Mouse (Mus musculus): ENCODE measurements around the gene Pold1. TPM values are rescaled to one million over a fixed set of nuclear protein-coding genes. Genes with fewer than 3 reads are reported as not detected.
A peak's percentile ranks its signal among the peaks of the same experiment; 100 is the strongest.

Pold1 gene
- polyA plus RNA-seq, 1 experiment from 2014 or later: 68.4 TPM

DNA sequence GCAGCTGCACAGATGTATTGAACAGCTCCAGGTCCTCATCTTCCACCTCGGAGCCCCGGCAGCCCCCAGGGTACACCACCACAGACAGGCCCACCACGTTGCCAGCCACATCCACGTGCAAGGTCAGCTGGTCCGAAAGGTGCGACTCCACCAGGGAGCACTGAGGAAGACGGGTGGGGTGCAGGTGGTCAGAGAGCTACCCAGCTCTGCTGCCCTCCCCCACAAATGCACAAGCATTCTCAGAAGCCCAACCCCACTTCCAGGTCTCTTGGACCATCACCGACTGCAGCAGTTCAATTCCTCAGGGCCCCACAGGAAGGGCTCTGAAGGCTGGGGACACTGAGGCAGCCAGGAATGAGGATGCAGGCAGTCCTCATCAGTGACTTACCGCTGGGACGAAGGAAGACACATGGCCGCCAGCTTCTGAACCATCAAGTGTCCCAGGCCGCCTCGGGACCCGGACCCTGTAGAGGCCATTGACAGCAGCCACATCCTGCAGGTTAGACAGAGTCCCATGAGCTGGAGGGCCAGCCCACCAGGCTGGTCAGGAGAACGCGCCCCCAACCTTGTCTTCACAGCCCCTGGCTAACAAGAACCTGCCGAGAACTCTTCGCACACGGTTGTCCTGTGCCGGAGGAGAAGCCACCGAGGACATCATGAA is 56.4 kb downstream of the Pold1 start:
- ATAC-seq (ENCODE audit: low read depth) (no peak), DNase-seq (no peak)
- Histone ChIP-seq H3K9me3 (replicated peaks) (no peaks in the 10 kb centered on the region), H3K27ac (no peak overlapping the region), H3K4me2 (no peak overlapping the region), H3K27me3 (no peaks in the 10 kb centered on the region), H3K4me1 (replicated peaks) (peaks cover 31% of the 10 kb centered on the region), H3K9ac (no peak overlapping the region), H3K4me3 (replicated peaks) (no peak overlapping the region), H3K36me3 (peaks cover 63% of the 10 kb centered on the region)
- WGBS (ENCODE audit: insufficient replicate concordance): 89% methylated on average over 21 of the region's 21 CpGs

DNA sequence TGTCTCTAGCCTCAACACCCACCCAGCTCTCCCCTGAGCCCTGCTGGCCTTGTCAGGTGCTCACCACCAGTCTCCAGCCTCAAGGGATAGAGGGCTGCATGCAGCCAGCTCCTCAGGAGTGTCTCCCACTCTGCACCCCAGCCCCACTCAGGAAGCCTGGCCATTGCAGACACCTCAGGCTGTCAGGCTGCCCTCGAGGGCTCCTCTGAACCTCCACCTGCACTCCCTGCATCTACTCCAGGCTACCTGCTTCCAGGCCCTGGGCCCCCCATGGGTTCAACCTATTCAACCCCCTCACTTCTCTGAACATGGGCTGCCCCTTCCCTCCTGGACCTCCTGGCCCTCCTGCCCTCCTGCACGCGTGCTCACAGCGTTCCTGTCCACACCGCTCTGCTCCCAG is 57.3 kb downstream of the Pold1 start:
- 87% methylated on average over 5 of the region's 5 CpGs for WGBS (ENCODE audit: insufficient replicate concordance)
- Histone ChIP-seq H3K27me3 (no peaks in the 10 kb centered on the region), H3K9me3 (replicated peaks) (no peaks in the 10 kb centered on the region), H3K4me3 (replicated peaks) (no peak overlapping the region), H3K36me3 (peaks cover 63% of the 10 kb centered on the region), H3K4me2 (no peak overlapping the region), H3K9ac (no peak overlapping the region), H3K27ac (no peak overlapping the region), H3K4me1 (replicated peaks) (peaks cover 23% of the 10 kb centered on the region)
- ATAC-seq (ENCODE audit: low read depth): no peak
- DNase-seq: no peak

DNA sequence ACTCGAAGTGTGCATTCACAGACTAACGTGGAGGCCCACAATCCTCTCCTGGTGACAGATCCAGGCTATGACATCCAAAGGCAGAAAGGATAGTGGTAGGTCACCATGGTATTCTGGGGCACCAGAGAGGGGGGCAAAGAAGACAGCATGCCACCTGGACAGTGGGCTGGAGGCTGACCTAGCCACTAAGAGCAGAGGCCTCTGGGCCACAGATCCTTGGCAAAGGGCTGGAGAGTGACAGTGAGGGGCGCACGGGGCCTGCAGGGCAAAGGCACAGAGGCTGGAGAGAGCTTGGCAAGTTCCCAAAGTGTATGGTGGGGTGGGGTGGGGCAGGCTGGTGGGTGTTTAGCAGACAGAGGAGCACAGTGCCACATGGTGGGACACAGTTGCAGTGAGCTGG is 58.4 kb downstream of the Pold1 start:
- Histone ChIP-seq H3K9me3 (replicated peaks) (no peaks in the 10 kb centered on the region), H3K36me3 (peaks cover 63% of the 10 kb centered on the region), H3K27ac (no peak overlapping the region), H3K9ac (no peak overlapping the region), H3K4me3 (replicated peaks) (no peak overlapping the region), H3K4me2 (no peak overlapping the region), H3K4me1 (replicated peaks) (peaks cover 17% of the 10 kb centered on the region), H3K27me3 (no peaks in the 10 kb centered on the region)
- ATAC-seq (ENCODE audit: low read depth): no peak
- no peak for DNase-seq
- WGBS (ENCODE audit: insufficient replicate concordance): 88% methylated on average over 4 of the region's 4 CpGs

- Histone ChIP-seq H3K27me3 (no peaks in the 10 kb centered on the region), H3K36me3 (peaks cover 51% of the 10 kb centered on the region), H3K4me2 (no peak overlapping the region), H3K4me3 (replicated peaks) (no peak overlapping the region), H3K9me3 (replicated peaks) (no peaks in the 10 kb centered on the region), H3K4me1 (replicated peaks) (peaks cover 16% of the 10 kb centered on the region), H3K27ac (no peak overlapping the region), H3K9ac (no peak overlapping the region)
- WGBS (ENCODE audit: insufficient replicate concordance): 80% methylated on average over 8 of the region's 8 CpGs
- no peak for ATAC-seq (ENCODE audit: low read depth)
- no peak for DNase-seq
Observed at GRCm38 (mm10) chr7:44488545-44488944, 60.1 kb downstream of the Pold1 start.

DNA sequence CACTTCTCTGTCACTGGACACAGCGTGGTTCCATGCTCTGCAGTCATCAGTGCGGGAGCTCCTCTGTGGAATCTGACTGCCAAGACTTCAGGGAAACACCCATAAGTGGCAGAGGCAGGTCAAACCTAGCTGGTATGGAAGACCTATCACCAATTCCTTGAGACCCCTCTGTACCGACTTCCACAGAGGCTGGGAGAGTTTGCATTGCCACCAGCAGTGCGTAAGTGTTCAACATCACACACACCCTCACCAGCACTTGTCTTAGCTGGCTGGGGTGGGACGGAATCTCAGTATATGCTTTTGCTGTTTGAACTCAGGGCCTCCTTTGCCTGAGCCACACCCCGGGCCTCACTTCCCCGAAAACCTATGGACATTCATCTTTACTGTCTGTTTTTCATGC is 60.7 kb downstream of the Pold1 start:
- no peak for DNase-seq
- 84% methylated on average over 7 of the region's 7 CpGs for WGBS (ENCODE audit: insufficient replicate concordance)
- H3K4me3 ChIP-seq (replicated peaks): no peak overlapping the region
- peaks cover 19% of the 10 kb centered on the region for H3K4me1 ChIP-seq (replicated peaks)
- H3K9me3 ChIP-seq (replicated peaks): no peaks in the 10 kb centered on the region
- H3K27me3 ChIP-seq: no peaks in the 10 kb centered on the region
- no peak for ATAC-seq (ENCODE audit: low read depth)
- peaks cover 46% of the 10 kb centered on the region for H3K36me3 ChIP-seq
- H3K4me2 ChIP-seq: no peak overlapping the region
- H3K27ac ChIP-seq: no peak overlapping the region
- H3K9ac ChIP-seq: no peak overlapping the region

- Histone ChIP-seq H3K4me1 (replicated peaks) (peaks cover 26% of the 10 kb centered on the region), H3K27me3 (0 out of 2 replicates have a peak, but pooled peaks cover 4% of the 10 kb centered on the region), H3K4me3 (replicated peaks) (no peak overlapping the region), H3K9me3 (replicated peaks) (no peaks in the 10 kb centered on the region), H3K4me2 (no peak overlapping the region), H3K36me3 (peaks cover 37% of the 10 kb centered on the region), H3K27ac (no peak overlapping the region), H3K9ac (no peak overlapping the region)
- 70% methylated on average over 13 of the region's 13 CpGs for WGBS (ENCODE audit: insufficient replicate concordance)
- no peak for ATAC-seq (ENCODE audit: low read depth)
- DNase-seq: no peak
Observed at GRCm38 (mm10) chr7:44486927-44487575, 61.6 kb downstream of the Pold1 start.

GRCm38 (mm10) chr7:44485572-44486195 is 63.0 kb downstream of the Pold1 start:
- peaks cover 15% of the 10 kb centered on the region for H3K27me3 ChIP-seq
- 59% methylated on average over 7 of the region's 7 CpGs for WGBS (ENCODE audit: insufficient replicate concordance)
- no peak overlapping the region for H3K9ac ChIP-seq
- H3K9me3 ChIP-seq (replicated peaks): no peaks in the 10 kb centered on the region
- no peak overlapping the region for H3K27ac ChIP-seq
- H3K4me3 ChIP-seq (replicated peaks): no peak overlapping the region
- peaks cover 38% of the 10 kb centered on the region for H3K4me1 ChIP-seq (replicated peaks)
- ATAC-seq (ENCODE audit: low read depth) (no peak), DNase-seq (no peak)
- H3K4me2 ChIP-seq: no peak overlapping the region
- H3K36me3 ChIP-seq: peaks cover 24% of the 10 kb centered on the region

DNA sequence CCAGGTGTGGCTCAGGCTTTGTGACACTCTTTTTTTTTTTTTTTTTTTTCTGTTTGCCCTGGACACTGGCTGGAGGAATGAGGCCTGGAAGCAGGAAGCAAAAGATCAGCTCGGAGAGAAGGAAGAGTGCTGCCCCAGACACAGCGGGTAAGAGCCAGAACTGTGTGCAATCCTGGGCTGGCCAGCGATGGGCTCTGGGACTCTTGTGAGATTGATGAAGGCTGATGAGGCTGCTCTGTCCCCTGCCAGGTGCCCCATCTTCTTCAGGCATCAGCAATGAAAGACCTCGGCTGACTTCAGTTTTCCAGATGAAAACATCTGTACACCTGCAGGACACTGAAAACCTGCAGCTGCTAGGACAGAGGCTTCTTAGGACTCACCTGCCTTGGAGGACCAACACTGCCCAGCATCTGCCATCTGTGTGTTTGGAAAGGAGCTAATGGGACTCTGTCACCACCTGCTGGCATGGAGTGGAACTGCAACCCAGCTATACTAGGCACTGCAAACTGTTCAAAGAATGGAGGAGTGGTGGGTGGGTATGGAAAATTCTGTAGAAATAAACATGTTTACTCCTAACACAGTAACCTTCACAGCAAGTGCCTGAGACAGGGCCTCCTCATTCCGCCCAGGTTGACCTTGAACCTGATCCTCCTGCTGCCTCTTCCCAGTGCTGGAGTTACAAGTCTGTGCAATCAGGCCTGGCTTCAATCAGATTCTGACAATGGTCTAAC is 63.6 kb downstream of the Pold1 start:
- WGBS (ENCODE audit: insufficient replicate concordance): 29% methylated on average over 5 of the region's 5 CpGs
- H3K27me3 ChIP-seq: peaks cover 22% of the 10 kb centered on the region
- no peaks in the 10 kb centered on the region for H3K9me3 ChIP-seq (replicated peaks)
- DNase-seq (peak; percentile 71), ATAC-seq (ENCODE audit: low read depth) (peak; percentile 24; the same call in 1 of the 2 replicates)
- no peak overlapping the region for H3K4me3 ChIP-seq (replicated peaks)
- peak overlapping the region; percentile 67 for H3K27ac ChIP-seq
- peak overlapping the region; percentile 22; the same call in 1 of the 2 replicates for H3K9ac ChIP-seq
- H3K4me1 ChIP-seq (replicated peaks): peaks cover 45% of the 10 kb centered on the region
- H3K36me3 ChIP-seq: peaks cover 17% of the 10 kb centered on the region
- no peak overlapping the region for H3K4me2 ChIP-seq

DNA sequence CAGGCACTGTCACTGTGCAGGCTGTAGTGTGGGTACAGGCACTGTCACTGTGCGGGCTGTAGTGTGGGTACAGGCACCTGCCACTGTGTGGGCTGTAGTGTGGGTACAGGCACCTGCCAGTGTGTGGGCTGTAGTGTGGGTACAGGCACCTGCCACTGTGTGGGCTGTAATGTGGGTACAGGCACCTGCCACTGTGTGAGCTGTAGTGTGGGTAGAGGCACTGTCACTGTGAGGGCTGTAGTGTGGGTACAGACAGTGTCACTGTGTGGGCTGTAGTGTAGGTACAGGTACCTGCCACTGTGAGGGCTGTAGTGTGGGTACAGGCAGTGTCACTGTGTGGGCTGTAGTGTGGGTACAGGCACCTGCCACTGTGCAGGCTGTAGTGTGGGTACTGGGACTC is 64.5 kb downstream of the Pold1 start:
- peaks cover 52% of the 10 kb centered on the region for H3K4me1 ChIP-seq (replicated peaks)
- ATAC-seq (ENCODE audit: low read depth): no peak
- WGBS (ENCODE audit: insufficient replicate concordance): 94% methylated on average over 1 of the region's 1 CpGs

GRCm38 (mm10) chr7:44482836-44483435 is 65.7 kb downstream of the Pold1 start:
- Histone ChIP-seq H3K9me3 (replicated peaks) (no peaks in the 10 kb centered on the region), H3K36me3 (no peaks in the 10 kb centered on the region), H3K4me3 (replicated peaks) (peak overlapping the region; percentile 24), H3K9ac (peak overlapping the region; percentile 77), H3K27ac (peak overlapping the region; percentile 94), H3K4me1 (replicated peaks) (peaks cover 61% of the 10 kb centered on the region), H3K4me2 (peak overlapping the region; percentile 68), H3K27me3 (peaks cover 42% of the 10 kb centered on the region)
- peak; percentile 66 for DNase-seq
- peak; percentile 94 for ATAC-seq (ENCODE audit: low read depth)
- WGBS (ENCODE audit: insufficient replicate concordance): 40% methylated on average over 3 of the region's 3 CpGs

More for the DNA sequence above, 64.5 kb downstream of the Pold1 start:
- H3K27ac ChIP-seq: peak overlapping the region; percentile 67
- no peak overlapping the region for H3K4me2 ChIP-seq
- H3K36me3 ChIP-seq: peaks cover 8% of the 10 kb centered on the region
- H3K9ac ChIP-seq: no peak overlapping the region; the same call in 1 of the 2 replicates
- H3K9me3 ChIP-seq (replicated peaks): no peaks in the 10 kb centered on the region
- no peak for DNase-seq
- H3K4me3 ChIP-seq (replicated peaks): no peak overlapping the region
- H3K27me3 ChIP-seq: peaks cover 31% of the 10 kb centered on the region

Data from liver, embryonic 13.5 days (tissue).